Mouse (Mus musculus) T-cell, adult 2 months (primary cell): ENCODE measurements around the gene Ttc29.

Experiments
- DNase-seq: peaks from one replicate; pipeline ENCODE4 v3.0.0; 2022; ENCODE audit warnings: low spot score

Gene Ttc29

DNA sequence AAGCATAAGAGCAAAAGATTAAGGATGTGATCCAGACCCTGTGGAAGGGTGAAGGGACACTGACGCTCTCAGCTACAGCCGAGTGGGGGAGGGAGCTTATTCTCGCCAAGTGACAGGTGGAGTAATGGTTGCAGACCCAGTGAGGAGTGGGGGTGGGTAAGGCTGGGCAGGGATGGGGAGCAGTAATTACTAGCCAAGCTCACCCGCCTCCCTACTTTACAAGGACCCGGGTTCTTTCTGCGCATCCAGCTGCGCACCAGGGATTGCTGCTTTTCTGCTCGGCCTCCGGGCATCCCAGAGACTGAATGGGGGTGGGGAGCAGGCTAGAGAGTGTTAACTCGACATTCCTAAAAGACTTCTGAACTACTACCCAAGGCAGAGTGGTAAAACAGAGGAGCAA lies 213.4 kb downstream of the Ttc29 start:
- no peak for DNase-seq

DNA sequence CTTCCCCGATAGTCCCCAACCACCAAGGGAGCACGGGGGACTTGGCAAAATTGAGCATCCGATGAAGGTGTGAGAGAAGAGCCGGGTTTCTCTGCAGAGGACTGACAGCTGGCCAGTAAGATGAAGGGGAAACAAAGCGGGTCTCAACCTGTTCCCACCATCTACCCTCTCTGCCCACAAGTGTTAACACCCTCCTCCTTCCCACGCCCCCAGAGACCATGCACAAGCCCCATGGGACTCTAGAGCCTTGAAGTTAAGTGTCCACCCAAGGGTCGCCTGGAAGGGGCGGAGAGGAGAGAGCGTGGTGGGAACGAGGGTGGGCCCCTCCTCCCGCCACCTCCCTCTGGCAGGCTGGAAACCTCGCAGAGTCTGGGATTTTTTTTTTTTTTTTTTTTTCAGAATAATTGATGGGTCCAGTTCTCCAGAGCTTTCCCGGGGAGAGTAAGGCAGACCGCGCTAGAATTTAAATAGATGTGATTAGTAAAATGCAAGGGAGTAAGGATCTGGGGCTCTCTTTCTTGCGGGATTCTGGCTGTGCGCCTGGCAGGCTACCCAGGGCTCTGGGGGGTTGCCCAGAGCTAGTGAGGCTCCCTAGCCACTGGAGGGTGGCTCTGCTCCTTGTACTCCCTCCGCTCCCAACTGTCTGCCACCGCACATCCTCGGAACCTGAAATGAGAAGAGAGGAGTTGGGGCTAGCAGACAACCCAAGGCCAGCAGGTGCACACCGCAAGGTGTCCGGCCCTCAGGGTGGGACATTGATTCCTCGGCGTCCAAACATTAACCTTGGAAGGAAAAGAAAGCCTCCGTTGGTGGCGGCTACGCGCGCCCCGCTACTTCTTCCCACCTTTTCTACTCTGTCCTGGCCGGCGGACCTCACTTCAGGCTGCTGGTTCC lies 214.0 kb downstream of the Ttc29 start:
- no peak for DNase-seq

DNA sequence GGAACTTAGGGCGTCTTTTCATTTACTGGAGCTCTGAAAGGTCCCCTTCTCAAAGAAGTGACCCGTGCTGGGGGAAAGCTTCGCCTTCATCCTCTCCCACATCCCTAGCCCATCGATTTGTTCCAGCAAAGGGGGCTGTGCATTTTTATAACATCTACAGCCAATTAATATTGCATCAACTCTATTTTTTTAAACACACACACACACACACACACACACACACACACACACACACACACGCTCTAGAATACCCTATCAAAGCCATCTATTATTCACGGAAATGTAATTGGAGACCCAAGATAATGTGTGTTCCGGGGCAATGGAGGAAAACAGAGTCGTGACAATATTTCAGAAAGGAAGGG lies 214.7 kb downstream of the Ttc29 start:
- no peak for DNase-seq

DNA sequence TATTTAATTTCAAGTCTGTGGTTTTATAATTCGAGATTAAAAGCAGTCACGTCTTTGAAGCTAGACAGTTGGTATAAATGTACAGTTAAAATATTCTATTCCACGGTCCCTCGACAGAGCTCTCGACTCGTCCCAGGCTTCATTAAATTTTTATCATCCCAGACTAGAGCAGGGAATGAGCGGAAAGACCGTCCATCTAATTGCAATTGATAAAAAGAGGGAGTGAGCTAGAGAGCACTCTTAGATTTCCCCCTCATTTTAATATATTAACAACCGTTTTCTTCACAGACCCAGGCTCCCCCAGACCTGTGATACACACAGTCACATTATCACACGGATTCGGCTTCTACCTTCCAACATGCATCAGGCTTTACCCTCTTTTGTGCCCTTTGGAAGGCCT lies 215.1 kb downstream of the Ttc29 start:
- DNase-seq: no peak

DNA sequence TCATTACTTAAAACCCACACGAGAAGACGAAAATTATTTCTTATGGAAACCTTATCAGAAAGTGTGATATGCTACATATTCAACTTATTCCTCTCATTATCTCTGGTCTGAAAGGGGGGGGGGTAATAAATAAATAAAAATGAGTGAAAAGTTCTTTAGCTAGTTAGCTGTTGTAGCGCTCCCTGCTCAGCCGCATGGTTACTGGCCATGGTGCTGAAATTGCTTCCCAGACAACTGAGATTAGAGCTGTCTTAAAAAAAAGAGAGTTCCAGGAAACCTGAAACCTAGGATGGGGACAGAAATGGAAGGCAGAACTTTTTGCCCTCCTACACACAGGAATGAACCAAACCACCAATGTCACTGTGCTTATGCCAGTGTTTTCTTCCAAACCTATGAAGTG lies 218.3 kb downstream of the Ttc29 start:
- no peak for DNase-seq

DNA sequence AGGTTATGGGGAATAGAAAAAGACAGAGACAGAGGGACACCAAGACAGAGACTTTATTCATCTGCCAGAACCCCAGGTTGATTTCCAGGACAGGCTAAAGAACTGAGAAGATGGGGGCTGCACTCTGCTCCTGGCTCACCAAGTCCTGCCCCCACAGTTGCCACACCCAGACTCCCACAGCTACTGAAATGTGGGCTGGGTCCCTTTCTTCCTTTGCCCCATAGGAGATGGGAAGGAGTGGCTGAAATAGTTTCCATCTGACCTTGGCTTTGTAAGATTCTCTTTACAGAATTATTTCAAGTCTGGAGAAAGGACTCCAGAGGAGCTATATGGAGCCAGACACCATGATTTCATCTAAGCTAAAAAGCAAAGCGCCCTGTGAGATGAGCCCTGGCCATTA lies 219.4 kb downstream of the Ttc29 start:
- DNase-seq: no peak

DNA sequence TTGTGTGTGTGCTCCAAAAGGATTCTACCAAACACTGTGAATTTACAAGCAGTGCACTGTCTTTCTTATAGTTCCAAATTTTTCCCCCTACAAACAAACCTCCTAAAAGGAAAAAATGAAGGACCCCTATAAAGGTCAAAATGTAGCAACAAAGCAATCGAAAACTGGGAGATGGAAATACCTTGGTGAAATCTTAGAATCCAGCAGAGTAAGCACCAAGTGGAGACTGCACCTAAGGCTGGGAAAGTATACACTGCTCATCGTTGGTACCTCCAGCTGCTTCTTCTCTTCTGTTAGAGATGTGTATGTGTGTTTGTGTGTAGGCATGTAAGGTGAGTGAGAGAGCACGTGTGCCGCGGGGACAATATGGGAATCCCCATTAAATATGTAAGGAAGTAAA lies 220.2 kb downstream of the Ttc29 start:
- no peak for DNase-seq

DNA sequence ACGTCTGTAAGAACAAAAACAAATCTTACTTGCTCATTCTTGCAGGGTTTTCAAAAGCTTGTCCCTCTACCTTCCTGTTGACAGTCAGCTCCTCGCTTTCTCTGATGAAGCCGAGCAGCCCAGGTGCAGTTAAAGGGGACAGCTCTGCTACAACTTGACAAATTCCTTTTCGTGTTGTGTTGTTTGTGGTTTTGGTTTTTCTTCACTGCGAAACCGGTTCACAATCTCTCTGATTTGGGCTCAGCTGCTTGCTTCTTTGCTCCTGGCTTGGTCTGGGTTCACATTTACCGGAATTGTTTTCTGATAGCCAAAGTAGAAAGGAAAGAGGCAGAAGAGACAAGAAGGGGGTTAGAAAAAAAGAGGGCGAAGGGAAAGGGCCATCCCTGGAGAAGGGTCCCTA lies 221.2 kb downstream of the Ttc29 start:
- no peak for DNase-seq

DNA sequence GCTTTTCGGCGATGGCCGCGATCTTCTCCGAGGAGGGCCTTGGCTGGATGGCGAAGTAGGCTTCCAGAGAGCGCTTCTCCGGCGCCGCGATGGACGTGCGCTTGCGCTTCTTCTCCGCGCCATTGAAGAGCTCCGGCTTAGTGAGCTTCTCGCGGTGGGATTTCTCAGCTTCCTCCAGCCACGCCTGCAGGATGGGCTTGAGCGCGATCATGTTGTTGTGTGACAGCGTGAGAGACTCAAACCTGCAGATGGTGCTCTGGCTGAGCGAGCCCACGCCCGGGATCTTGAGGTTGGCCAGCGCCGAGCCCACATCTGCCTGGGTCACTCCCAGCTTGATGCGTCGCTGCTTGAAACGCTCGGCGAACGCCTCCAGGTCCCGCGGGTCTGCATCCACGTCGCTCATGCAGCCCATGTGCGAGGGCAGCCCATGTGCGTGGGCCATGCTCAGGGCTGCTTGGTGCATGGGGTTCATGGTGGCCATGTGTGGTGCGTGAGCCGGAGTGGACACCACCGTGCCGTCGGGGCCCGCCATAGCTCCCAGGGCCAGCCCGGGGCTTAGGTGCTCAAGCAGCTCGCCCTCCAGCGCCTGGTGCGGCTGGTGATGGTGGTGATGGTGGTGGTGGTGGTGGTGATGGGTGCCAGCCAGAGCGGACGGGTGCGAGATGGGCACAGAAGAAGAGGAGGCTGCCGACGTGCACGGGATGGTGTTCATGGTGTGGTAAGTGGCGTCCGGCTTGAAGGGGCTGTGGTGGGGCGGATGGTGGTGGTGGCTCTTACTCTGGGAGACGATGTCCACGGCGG lies 221.9 kb downstream of the Ttc29 start:
- DNase-seq: no peak

DNA sequence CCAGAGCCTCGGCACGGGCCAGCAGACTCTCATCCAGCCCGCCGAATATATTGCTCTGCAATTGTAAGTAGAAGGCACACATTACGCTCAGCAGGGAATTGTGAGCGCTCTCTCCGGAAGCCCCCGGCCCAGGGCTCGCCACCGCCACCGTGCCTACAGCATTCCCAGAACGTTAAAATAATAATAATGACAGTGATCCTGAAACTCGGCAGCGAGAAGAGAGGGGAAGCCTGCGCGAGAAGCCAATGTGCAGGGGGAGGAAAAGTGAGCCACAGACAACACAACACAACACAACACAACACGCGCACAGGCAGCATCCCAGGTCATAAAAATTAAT lies 222.5 kb downstream of the Ttc29 start:
- no peak for DNase-seq

DNA sequence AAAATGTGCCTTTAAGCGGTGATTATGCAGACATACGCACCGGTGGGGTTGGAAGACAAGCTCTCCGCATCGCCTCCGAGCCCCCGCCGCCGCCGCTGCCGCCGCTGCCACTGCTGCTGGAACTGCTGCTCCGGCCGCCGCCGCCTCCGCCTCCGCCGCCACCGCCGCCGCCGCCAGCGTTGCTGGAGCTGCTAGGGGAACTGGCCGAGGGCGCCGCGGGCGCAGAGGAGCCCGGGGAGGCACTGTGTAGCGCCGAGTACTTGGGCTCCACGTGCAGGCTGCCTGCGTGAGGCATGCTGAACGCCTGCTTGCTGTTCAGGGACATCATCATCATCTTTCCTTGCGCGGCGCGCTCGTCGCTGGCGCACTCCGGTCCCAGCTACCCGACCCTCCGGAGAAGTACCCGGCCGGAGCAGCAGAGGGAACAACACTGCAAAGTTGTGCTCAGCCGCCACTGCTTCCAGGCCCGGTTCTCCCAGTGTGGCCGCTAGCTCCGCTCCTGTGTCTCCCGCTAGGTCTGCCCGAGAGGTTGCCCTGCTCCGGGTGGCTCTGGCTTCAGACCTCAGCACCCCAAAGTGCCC lies 223.1 kb downstream of the Ttc29 start, which contains the start of gene Pou4f2:
Gene Pou4f2 (minus strand): TSS at position 575 of the 581 bp plus-strand sequence.
- DNase-seq: no peak

DNA sequence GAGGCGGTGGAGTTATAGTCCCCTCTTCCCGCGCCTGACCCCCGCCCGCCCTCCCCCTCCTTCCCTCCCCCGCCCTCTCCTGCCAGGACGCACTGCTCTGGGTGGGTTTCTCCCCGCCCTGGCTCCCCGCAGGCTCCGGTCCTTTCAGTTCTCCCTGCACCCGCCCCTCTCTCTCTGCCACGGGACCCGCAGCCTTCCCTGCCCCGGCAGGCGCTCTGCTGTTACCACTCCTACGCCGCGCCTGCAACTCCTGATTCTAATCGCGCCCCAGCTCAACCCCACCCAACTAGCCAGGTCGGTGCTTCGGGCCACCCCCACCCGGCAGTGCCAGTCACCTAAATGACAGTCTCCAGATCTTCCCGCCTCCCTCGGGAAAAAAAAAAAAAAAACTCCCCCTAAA lies 223.6 kb downstream of the Ttc29 start:
- no peak for DNase-seq

DNA sequence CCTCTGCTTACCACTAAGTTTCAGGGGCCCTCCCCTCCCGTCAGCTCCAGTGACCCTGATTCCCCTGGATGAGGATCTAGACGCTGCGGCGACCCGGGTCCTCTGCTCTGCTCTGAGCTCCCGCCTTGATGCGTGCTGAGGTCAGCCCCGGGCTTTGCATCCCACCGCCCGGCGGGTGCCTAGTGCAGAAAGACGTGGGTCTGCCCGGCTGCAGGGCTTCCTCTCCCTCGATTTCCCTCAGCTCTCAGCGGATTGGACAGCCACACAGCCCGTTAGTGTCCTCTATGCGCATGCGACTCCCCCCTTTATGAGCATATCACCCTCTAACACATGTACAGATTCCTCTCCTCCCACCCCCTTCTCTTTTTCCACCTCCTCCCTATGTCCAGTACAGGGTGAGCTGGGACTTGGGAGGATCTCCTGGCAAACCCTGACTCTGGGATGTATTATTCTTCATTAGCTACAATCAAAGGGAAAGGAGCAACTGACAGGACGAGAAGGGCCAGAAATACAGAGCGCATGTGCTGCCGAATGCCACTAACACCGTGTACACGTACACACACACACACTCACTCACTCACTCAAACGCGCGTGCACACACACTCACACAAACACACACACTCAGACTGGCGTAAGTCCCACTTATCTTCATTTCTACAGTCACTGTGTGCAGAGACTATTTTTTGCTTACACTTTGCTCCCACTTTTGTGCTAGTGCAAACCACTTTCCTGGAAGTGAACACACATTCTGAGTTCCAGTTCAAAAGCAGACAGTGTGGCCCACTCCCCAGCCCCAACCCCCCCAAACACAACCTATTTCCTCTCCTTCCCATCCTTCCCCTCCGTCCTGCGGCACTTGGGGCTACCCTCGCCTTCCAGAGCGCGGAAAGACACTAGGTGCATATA lies 224.3 kb downstream of the Ttc29 start:
- DNase-seq: no peak

DNA sequence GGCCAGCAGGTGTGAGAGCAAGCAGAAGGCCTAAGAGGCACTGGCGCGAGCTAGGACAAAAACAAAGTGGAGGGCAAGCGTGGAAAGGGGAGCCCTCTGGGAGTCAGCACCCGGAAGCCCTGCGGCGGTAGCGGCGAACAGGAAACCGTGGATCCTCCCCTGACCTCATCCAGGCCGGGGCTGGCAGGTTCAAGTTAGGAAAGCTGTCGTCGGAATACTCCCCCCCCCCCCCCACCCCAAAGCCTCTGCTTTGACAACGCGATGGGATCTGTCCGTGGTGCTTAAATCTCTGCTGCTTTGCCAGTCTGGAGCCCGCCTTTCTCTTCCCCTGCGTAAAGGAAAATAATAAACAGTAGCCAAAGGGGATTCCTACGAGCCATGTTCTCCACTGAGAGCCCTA lies 225.0 kb downstream of the Ttc29 start:
- no peak for DNase-seq

DNA sequence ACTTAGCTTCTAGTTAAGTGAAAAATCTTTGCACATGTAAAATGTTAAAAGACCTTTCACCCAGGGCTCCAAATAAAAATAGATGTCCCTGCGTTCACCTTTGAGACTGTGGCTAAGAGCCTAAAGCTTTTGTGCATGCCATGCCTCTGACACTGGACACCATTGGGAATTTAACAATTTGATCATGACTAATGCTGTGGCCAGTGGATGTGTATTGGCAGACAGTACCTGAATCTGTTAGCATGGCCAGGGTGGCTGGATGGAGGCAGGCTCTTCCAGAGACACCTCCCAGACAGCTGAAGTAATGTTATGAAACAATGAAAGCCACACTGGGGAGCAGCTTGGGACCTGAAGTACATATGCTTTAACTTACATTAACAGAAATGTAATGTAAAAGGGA lies 229.7 kb downstream of the Ttc29 start:
- DNase-seq: no peak
